Mouse (Mus musculus) gastrocnemius, adult 18-20 months (tissue): ENCODE data around the gene Ap2a1. TPM values are rescaled to one million over a fixed set of nuclear protein-coding genes. Genes with fewer than 3 reads are reported as not detected.

Experiments
- DNase-seq: peaks from one replicate; pipeline ENCODE4 v3.0.0; 2021; ENCODE audit warnings: low spot score
- long read RNA-seq, 2 experiments: library from polyadenylated mRNA; stranded (forward); transcript quantifications; one replicate each; pipeline ENCODE4 v2.0.0; 2021
- total RNA-seq, 2 experiments: library from RNA; stranded (reverse); gene quantifications; 2 replicates each; pipeline ENCODE4 v1.2.3; 2021

Gene Ap2a1
- 10 to 100 TPM; 59.8 to 64.4 TPM for total RNA-seq
- long read RNA-seq, experiment 1, transcript Ap2a1-203 (24 exons, 3,449 nt): major isoform, 86 of 132 reads
- long read RNA-seq, experiment 1, transcript Ap2a1-202 (23 exons, 3,301 nt): minor isoform, 14 of 132 reads
- long read RNA-seq, experiment 1, partial matches to known transcripts: 17 of 132 reads
- long read RNA-seq, experiment 1, other reads (novel, unspliced or antisense): 12 of 132 reads
- long read RNA-seq, experiment 2, transcript Ap2a1-202 (23 exons, 3,301 nt): minor isoform, 10 of 115 reads
- long read RNA-seq, experiment 2, transcript Ap2a1-203 (24 exons, 3,449 nt): major isoform, 78 of 115 reads
- long read RNA-seq, experiment 2, partial matches to known transcripts: 17 of 115 reads
- long read RNA-seq, experiment 2, other reads (novel, unspliced or antisense): 10 of 115 reads

DNA sequence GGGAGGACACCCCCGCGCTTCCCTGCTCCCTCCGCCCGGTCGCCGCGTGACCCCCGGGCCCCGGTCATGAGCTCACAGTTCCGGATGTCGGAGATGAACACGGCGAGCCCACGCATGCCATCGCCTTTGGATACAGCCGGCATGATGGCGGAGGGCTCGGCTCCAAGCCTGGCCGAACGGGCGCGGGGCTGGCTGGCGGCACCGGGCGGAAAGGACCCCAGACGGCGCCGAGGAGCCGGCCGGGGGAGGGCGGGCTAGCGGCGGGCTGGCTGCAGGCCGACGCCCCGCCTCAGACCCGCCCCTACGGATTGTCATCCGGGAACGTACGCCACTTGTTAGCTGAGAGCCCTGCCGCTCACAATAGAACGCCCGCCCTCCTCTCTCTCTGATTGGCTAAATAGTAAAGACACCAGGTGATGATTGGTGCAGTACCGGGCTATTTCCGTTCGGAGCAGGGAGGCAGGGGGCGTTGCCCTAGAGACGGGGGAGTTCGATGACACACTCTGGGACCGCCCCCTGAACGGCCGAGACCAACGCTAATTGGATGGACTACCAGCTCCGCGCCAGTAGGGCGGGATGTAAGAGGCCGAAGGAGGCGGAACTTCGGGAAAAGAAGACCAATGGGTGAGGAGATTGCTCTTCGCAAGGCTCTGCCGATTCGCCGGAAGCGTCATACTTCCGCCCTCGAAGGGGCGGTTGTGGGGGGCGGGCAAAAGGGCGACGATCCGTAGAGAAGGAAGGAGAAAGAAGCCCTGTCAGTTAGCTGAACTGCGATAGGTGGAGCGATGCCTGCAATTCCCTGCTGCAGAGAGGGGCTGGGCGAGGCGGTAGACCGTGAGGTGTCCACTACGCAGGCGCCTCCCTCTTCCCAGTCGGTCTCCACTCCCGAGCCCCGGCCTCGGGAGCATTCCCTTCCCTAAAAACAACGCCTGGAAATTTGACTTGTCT, at the start of gene Ap2a1:
Gene Ap2a1 (minus strand): TSS at position 293 of the 948 bp plus-strand sequence.
- DNase-seq: peak; percentile 100

DNA sequence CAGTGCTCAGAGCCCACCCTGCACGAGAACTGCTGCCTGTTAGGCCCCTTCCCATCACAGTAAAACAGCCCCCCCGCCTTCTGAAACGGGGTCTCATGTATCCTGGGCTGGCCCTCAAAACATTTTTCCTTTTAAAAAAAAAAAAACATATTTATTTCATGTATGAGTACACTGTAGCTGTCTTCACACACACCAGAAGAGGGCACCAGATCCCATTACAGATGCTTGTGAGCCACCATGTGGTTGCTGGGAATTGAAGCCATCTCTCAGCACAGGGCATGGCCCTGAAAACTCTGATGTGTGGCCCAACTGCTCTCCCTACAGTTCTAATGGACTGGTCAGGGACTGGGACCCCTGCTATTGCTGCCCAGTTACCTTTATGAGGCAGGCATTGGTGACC, 49.0 kb upstream of the Ap2a1 start:
- no peak for DNase-seq

DNA sequence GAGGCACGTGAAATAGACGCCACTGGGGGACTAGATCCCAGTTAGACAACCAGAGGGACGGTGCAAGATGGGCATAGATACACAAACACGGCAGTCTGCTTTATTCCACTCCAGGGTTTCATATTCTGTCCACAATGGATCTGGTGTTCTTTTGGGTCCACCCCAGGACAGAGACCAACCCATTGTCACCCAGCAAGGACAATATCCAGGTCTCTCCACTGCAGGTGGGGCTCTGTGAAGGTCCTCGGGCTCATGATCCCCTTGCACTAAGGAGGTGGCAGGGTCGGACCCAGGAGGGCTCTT, 45.8 kb upstream of the Ap2a1 start:
- DNase-seq: no peak

DNA sequence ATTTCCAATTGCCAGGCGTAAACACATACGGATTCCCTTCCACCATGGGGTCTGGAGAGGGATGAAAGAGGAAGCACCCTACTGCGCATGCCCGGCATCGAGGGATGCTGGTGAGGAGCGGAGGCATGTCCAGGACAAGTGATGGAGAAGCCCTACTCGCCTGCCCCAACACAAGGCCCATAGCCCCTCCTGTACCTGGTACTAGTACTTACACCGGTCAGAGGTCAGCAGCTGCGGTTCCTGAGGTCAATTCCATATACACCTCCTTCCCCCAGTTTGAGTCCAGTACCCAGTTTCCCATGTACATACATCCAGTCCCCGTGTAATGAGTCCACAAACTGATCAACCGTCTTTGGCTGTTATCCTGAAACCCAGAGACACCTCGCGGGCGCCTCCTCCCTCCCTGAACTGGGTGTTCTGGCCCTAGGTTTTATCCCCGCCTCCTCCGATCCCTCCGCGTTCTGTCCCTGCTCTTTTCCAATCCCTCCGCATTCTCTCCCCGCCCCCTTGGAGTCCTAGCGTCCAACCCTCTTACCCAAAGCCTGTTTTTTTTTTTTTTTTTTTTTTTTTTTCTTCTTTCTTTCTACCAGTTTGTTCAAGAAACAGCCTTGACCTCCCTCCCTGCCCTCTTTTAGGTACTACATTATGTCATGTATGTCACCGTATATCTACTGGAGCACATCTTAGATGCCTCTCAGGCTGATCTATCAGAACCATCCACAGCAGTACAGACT, 45.3 kb upstream of the Ap2a1 start, which contains the start of gene Cpt1c:
Gene Cpt1c (minus strand): TSS at position 469 of the 734 bp plus-strand sequence.
- peak; percentile 81 for DNase-seq

DNA sequence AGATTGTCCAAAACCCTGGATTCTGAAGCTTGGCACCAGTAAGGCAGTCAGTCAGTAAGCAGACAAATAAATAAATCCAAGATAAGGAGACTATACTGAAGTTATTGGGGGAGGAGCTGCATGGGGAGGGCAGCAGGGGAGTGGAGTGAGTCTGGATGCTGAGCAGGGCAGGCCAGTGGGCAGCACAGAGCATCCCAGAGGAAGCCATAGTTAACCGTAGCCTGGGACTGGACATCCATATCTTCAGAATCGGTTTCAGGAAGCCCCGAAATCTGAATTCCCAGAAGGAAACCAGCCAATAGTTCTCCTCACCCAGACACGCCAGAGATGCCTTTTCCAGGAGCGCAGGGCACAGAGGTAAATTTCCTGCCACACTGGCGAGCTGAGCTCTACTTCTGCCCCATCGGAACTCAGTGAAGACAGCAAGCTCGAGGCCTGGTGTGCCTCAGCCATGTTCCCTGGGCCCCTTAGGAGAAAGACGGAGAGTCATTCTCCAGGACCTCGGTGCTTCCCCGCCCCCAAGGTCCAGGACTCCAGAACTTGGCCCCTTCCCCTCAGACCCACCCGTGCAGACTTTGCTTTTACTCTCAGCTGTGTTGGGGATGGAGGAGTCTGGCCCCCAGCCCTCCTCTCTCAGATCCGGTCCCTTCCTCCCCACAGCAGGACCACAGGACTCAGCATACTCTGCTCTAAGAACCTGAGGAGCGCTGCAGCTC, 44.3 kb upstream of the Ap2a1 start:
- DNase-seq: no peak

DNA sequence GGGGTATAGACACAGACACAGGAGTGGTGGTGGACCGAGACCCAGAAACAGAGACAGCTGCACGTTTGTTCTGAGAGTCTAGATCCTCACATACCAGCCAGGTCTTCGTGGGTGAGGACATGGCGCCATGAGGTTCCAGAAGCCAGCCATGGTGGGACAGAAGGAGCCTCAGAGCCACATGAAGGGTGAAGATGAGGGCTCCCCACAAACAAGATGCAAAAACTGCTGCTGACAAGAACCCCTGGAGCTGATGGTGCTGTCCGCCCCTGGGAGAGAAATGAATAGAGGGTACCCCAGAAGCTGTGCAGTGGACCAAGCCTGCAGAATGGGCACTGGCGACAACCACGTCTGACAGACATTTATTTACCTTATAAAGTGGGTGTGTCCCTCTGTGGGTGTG, 41.8 kb upstream of the Ap2a1 start:
- no peak for DNase-seq

DNA sequence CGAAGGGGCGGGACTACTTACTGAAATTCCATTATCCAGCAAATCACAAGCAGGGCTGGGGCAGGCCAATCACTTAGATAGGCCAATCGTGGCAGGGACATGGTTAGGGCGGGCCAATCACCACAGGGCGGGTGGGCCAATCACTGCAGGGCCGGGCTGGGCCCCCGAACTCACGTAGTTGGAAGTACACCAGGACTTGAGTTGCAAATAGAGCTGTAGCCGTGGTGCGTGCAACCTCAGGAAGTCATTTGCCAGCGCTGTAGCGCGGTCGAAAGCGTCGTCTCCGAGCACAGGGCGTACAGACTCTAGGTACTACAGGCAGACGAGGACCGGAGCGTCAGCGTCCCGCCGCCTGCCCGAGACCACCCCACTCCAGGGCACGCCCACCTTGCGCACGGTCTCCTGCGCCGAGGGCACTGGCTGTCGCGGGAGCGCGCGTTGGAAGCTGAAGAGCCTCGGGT, 41.0 kb upstream of the Ap2a1 start:
- DNase-seq: peak; percentile 83

DNA sequence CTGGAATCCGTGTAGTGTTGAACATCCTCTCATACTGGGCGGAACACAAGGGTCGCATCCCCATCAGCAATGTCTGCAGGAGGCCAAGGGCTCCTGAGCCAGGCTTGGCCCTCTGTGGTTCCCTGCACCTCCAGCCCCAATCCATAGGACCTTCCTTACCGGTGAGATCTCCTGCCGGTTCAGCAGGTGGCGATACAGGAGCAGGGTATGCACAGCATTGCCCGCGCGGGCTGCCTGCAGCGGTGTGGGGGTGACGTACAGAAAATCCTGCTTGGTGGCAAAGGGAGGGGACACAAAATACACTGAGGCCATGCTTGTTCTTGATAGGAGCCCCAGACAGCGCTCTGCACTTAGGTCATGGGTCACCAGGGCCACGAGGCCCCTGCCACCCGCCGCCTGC, 37.3 kb upstream of the Ap2a1 start:
- no peak for DNase-seq

DNA sequence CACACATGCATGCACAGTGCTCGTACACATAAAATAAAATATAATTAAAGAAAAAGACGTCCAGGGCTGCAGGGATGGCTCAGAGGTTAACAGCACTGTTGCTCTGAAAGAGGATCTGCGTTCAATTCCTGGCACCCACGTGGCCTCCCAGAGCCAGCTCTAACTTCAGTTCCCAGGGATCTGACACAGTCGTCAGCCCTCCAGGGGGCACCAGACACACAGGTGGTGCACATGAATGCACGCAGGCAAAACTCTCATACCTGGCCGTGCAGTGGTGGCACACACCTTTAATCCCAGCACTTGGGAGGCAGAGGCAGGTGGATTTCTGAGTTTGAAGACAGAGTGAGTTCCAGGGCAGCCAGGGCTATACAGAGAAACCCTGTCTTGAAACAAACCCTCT, 36.7 kb upstream of the Ap2a1 start:
- no peak for DNase-seq

DNA sequence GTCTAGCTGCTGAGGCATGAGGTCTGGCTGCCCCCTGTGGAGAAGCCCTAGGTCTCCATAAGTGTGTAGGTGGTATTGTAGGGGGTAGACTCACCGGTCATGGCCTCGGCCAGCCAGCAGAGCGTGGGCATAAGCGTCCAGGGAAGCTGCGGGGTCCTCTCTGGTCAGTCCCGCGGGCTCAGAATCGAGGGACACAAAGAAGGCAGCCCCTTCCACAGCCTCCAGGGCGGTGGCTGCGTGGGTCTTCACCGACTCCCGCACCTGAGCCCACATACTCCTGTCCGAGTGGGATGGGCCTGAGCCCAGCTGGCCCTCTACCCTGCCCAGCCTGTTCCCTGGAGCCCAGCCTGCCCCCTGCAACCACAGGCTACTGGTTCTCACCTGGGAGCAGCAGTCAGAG, 35.7 kb upstream of the Ap2a1 start:
- no peak for DNase-seq

DNA sequence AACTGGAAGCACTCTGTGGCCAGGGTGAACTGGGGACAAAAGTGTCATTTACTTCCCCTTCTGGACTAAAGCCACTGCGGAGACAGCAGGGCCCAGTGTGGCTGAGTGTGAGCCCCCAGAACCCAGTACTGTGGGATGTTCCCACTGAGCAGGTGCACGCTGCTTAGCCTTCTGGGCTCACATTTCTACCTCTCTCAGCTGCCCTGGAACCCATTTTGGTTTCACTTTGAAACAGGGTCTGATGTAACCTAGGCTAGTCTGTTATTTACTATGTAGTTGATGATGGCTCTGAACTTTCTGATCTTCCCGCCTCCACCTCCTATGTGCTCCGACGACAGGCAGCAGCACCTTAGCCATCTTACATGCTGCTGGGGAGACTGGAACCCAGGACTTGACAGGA, 33.5 kb upstream of the Ap2a1 start:
- DNase-seq: no peak

DNA sequence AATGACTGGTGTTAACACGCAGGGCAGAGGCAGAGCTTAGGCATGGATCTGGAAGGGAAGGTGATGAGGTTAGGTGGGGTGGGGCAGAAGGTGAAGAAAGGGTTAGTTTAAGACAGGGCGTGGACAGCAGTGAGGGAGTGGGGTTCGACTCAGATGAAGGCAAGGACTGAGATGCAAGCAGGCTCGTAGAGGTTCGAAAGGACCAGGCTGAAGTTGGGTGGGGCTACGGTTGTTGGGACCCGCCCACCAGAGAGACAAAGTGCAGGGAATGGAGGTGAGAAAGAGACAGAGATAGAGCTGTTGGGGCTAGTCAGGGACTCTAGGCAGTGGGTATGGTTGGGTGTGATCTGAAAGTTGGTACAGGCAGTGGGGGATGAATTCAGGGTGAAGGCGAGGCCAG, 33.0 kb upstream of the Ap2a1 start:
- no peak for DNase-seq

DNA sequence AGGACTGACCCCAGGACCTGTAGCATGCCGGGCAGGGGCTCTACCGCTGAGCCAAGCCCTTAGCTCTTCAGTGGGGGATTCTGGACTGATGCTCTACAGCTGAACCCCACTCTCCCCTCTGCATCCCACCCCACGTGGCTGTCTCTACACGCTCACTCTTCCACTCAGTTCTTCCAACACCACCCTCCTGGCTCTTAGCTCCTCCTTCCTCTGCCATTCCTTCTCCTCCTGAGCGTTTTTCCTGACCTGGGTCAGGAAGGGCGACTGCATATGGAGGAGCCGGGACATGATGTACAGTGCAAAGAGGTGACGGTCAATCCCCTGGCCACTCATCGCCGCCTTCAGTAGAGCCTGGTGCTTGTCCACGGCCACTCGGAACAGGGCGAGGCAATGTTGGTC, 31.2 kb upstream of the Ap2a1 start:
- no peak for DNase-seq

DNA sequence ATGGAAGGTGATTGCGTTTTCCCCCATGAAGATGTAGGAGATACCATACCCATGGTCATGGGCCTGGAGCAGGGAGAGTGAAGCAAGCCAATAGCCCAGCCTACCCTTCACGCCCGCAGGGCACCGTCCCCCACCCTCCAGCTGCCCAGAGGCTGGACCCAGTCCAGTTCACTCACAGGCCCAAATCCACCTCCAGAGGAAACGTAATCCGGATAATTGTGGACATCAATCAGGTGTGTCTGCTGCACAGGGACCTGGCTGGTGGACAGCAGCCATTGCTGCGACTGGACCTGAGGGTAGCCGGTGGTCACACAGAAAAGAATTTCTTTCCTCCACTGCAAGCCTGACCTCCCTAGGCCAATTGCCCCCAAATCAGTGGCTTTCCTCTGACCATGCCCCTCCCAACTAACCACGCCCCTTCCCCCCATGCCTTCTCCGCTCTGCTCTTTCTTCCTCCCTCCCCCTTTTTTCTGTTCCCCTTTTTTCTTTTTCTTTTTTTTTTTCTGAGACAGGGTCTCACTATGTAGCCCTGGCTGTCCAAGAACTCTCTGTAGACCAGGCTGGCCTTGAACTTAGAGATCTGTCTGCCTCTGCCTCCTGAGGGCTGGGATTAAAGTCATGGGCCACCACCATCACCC, 30.7 kb upstream of the Ap2a1 start:
- DNase-seq: no peak

DNA sequence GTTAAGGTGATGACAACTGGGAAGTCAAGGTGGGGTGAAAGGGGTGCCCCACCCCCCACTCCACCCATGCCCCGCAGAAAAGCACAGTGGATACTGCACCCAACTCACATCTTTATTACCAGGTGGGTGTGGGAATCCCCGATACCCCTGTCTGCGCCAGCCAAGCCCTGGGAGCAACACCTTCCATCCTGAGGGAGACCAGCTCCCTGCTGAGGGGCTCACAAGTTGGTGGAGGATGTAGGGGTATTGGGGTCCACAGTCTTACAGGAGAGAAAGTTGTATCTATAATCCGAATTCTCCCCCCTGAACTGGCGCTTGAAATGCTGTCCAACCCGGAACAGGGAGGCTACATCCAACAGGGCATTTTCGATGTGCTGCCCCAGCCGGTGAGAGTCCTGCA, 30.0 kb upstream of the Ap2a1 start:
- no peak for DNase-seq

DNA sequence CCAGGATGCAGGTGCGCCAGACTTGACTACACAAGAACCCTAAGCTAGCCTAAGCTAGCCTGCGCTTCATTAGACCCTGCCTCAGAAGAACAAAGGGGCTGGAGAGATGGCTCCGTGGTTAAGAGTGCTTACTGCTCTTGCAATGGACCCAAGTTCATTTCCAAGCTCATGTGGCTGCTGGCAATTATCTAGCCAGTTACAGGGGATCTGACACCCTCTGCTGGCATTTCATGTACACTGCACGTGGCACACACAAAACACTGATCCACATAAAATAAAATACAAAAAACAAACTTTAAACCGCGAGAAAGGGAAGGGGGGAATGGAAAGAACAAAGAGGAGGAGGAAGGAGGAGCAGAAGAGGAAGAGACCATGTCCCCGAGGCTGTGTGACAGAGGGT, 28.9 kb upstream of the Ap2a1 start:
- peak; percentile 47 for DNase-seq

DNA sequence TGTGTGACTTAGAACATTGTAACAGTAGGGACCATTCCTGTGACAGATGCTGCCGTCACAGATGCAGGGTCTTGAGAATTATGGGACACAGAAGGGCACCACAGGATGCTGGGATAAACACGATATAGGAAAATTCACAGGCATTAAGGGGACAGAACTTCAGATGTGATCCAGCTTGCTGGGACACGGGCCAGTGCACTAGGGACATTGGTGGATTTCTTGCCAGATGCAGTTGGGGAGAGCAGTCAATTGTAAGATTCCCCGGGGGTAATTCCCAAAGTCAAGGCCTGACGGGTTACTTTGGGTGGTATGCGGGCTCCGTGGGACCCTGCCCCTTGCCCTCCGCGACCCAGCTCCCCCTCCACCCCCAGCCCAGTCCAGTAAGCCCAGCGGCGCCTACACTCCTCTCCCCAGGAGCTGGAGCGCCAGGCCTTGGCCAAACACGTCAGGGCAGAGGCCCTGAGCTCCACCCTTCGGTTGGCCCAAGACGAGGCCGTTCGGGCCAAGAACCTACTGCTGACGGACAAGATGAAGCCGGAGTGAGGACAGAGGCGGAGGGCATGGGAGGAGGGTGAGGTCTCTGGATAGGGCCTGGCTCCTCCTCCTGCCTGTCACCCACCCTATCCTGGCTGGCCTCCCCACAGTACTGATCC, 28.0 kb upstream of the Ap2a1 start:
- DNase-seq: peak; percentile 62

DNA sequence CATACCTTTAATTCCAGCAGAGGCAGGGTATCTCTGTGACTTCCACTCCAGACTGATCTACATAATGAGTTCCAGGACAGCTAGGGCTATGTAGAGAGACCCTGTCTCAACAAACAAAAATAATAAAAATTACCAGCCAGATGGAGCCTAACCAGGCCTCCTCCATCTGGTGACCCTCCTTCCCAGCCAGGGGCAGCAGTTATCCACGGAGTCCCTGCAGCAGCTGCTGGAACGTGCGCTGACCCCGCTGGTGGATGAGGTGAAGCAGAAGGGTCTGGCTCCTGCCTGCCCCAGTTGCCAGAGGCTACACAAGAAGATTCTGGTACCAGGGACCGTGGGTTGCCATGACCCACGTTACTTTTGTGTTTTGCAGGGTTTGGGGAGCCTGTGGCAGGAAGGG, 27.0 kb upstream of the Ap2a1 start:
- DNase-seq: no peak

DNA sequence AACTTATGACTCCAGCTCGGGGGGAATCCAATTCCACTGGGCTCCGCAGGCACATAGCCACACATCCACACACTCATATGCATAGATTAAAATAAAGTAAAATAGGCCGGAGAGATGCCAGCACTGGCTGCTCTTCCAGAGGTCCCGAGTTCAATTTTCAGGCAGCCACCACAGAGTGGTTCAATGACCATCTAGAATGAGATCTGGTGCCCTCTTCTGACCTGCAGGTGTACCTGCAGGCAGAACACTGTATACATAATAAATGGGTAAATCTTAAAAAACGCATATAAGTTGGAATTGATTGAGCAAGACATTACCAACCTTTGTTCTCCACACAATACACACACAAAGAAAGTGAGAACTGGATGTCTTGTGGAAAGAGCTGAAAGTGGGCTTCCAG, 26.3 kb upstream of the Ap2a1 start:
- DNase-seq: no peak
